Mouse (Mus musculus) myocyte (in vitro differentiated cells): ENCODE measurements around the gene Syn3.

Experiments
- MAX ChIP-seq: IDR thresholded peaks from one replicate; pipeline ENCODE4 v1.6.1; 2011; ENCODE audit warnings: low read depth, mild to moderate bottlenecking, control low read depth
- MYOG ChIP-seq, 3 experiments: IDR thresholded peaks; one replicate each; pipeline ENCODE4 v1.6.1; 2011; ENCODE audit warnings: control low read depth in 2 of 3, low read depth in 2 of 3, mild to moderate bottlenecking in 2 of 3; ENCODE audit not compliant: insufficient read length in 2 of 3, control insufficient read depth in 1 of 3, insufficient read depth in 1 of 3
- POLR2A ChIP-seq: IDR thresholded peaks from one replicate; pipeline ENCODE4 v1.6.1; 2011; ENCODE audit warnings: low read depth, mild to moderate bottlenecking, control low read depth, moderate library complexity; ENCODE audit not compliant: insufficient read length
- SRF ChIP-seq: IDR thresholded peaks from one replicate; pipeline ENCODE4 v1.6.1; 2011; ENCODE audit warnings: low read depth; ENCODE audit not compliant: control insufficient read depth, insufficient read length
- TCF3 ChIP-seq: IDR thresholded peaks from one replicate; pipeline ENCODE4 v1.6.1; 2011; ENCODE audit warnings: low read depth, control low read depth; ENCODE audit not compliant: insufficient read length
- USF1 ChIP-seq: IDR thresholded peaks from one replicate; pipeline ENCODE4 v1.6.1; 2011; ENCODE audit warnings: low read depth, mild to moderate bottlenecking, control low read depth, moderate library complexity

- TF ChIP-seq POLR2A = no peak
- TF ChIP-seq MAX = no peak
- no peak for TF ChIP-seq MYOG (IDR thresholded peaks at IDR 0.05; ENCODE audit: control insufficient read depth in 1 of 3, insufficient read depth in 1 of 3, insufficient read length in 2 of 3, low read depth in 2 of 3)
- no peak for TF ChIP-seq SRF
- TF ChIP-seq USF1 = no peak
- TF ChIP-seq TCF3 = no peak
Measured at GRCm38 (mm10) chr10:86277327-86277726, 221.4 kb downstream of the Syn3 start.
